Mouse (Mus musculus): ENCODE results near the gene Zmiz1.

GRCm38 (mm10) chr14:25607141-25607967 lies 148.4 kb downstream of the Zmiz1 start:
- TF ChIP-seq CTCF (IDR thresholded peaks at IDR 0.05; ENCODE audit: control insufficient read depth, insufficient read depth, low read length) (no peak), POLR2A (IDR thresholded peaks at IDR 0.05; ENCODE audit: borderline replicate concordance, control insufficient read depth, low read depth, low read length) (no peak; the same call in 1 of the 2 replicates)
